Mouse (Mus musculus): ENCODE measurements at regions not wholly inside any gene's neighbourhood (a gene's known extent, or its start where the extent isn't known, plus 50 kb on each side); places are given as distances from the start of the nearest gene placed in this dataset.

- Histone ChIP-seq H3K27me3 (replicated peaks) (no peaks in the 10 kb centered on the region), H3K9ac (ENCODE audit: insufficient read depth, low read depth) (no peak overlapping the region), H3K4me2 (ENCODE audit: insufficient read depth, low read depth, poor library complexity, severe bottlenecking) (no peak overlapping the region), H3K9me3 (replicated peaks; ENCODE audit: low read length) (peaks cover 31% of the 10 kb centered on the region), H3K27ac (ENCODE audit: insufficient read depth, low read depth) (no peak overlapping the region), H3K4me3 (replicated peaks in 1 of 3; ENCODE audit: low read depth in 2 of 3, low read length in 2 of 3, poor library complexity in 1 of 3) (no peak overlapping the region), H3K4me1 (ENCODE audit: control insufficient read depth in 1 of 2, insufficient read depth in 2 of 2) (no peaks in the 10 kb centered on the region), H3K36me3 (replicated peaks in 1 of 2; ENCODE audit: control insufficient read depth in 1 of 2, insufficient read depth in 1 of 2, low read length in 1 of 2) (no peaks in the 10 kb centered on the region), H3K79me2 (replicated peaks; ENCODE audit: control insufficient read depth, extremely low read depth, insufficient read depth, poor library complexity, severe bottlenecking) (no peaks in the 10 kb centered on the region)
- DNase-seq (ENCODE audit: extremely low read depth), result no peak
- TF ChIP-seq USF1 (IDR thresholded peaks at IDR 0.05; ENCODE audit: low read depth, low read length) (no peak), SIN3A (IDR thresholded peaks at IDR 0.05; ENCODE audit: low read length) (no peak)
- in situ Hi-C loops (cut with MboI; ENCODE audit: low pct_ligation_motif_present, low pct_unique_long_range_greater_than_20kb, low sequenced_read_pairs) (no loop called here), dilution Hi-C loops (cut with MboI; ENCODE audit: extremely low pct_ligation_motif_present, extremely low pct_unique_long_range_greater_than_20kb, low sequenced_read_pairs) (no loop called here)
These were observed 141.4 kb upstream of the Slco6d1 start for GRCm38 (mm10) chr1:98279446-98280048.

GRCm38 (mm10) chr1:98280263-98281052 is 140.5 kb upstream of the Slco6d1 start:
- in situ Hi-C loops (cut with MboI; ENCODE audit: low pct_ligation_motif_present, low pct_unique_long_range_greater_than_20kb, low sequenced_read_pairs), result no loop called here
- H3K79me2 ChIP-seq (replicated peaks; ENCODE audit: control insufficient read depth, extremely low read depth, insufficient read depth, poor library complexity, severe bottlenecking), result no peaks in the 10 kb centered on the region
- DNase-seq (ENCODE audit: extremely low read depth), result no peak
- H3K4me1 ChIP-seq (ENCODE audit: control insufficient read depth in 1 of 2, insufficient read depth in 2 of 2), result no peaks in the 10 kb centered on the region
- TF ChIP-seq USF1 (IDR thresholded peaks at IDR 0.05; ENCODE audit: low read depth, low read length) (no peak), ZMIZ1 (IDR thresholded peaks at IDR 0.05; ENCODE audit: low read depth, low read length) (no peak), POLR2AphosphoS2 (IDR thresholded peaks at IDR 0.05; ENCODE audit: low read depth, low read length) (no peak), RCOR1 (conservative IDR thresholded peaks at IDR 0.05; ENCODE audit: low read depth, low read length) (no peak), SMC3 (IDR thresholded peaks at IDR 0.05; ENCODE audit: low read depth, low read length) (no peak), PAX5 (IDR thresholded peaks at IDR 0.05; ENCODE audit: low read length) (no peak), JUN (IDR thresholded peaks at IDR 0.05; ENCODE audit: insufficient read depth, low read depth, low read length) (no peak), MAZ (IDR thresholded peaks at IDR 0.05; ENCODE audit: low read depth, low read length) (no peak), NELFE (IDR thresholded peaks at IDR 0.05; ENCODE audit: low read depth, low read length) (no peak), GABPA (IDR thresholded peaks at IDR 0.05; ENCODE audit: insufficient replicate concordance, low read depth, low read length) (no peak), MXI1 (IDR thresholded peaks at IDR 0.05; ENCODE audit: low read depth, low read length) (no peak), E2F4 (IDR thresholded peaks at IDR 0.05; ENCODE audit: insufficient replicate concordance, low read depth, low read length) (no peak)
- no peak overlapping the region for H3K27ac ChIP-seq (ENCODE audit: insufficient read depth, low read depth)
- H3K36me3 ChIP-seq (replicated peaks in 1 of 2; ENCODE audit: control insufficient read depth in 1 of 2, insufficient read depth in 1 of 2, low read length in 1 of 2), result no peaks in the 10 kb centered on the region
- H3K9ac ChIP-seq (ENCODE audit: insufficient read depth, low read depth), result no peak overlapping the region
- H3K27me3 ChIP-seq (replicated peaks), result no peaks in the 10 kb centered on the region
- no peak overlapping the region for H3K4me3 ChIP-seq (replicated peaks in 1 of 3; ENCODE audit: low read depth in 2 of 3, low read length in 2 of 3, poor library complexity in 1 of 3)
- no peak overlapping the region for H3K4me2 ChIP-seq (ENCODE audit: insufficient read depth, low read depth, poor library complexity, severe bottlenecking)
- H3K9me3 ChIP-seq (replicated peaks; ENCODE audit: low read length), result peaks cover 31% of the 10 kb centered on the region
- dilution Hi-C loops (cut with MboI; ENCODE audit: extremely low pct_ligation_motif_present, extremely low pct_unique_long_range_greater_than_20kb, low sequenced_read_pairs), result no loop called here
